Comparison of ENCODE assay signal across 24 mouse cellular contexts in genomic region chr4:7091201-7091814, GRCm38 (mm10).
DNase-seq lines count a peak whose midpoint lies in the region; ATAC-seq lines count a peak whose summit lies in the region.
"Had no signal": no experiment of that assay in that cellular context is flagged by ENCODE, and none has a peak within 500 bp of the region (broad histone marks: within the 10 kb centered on the region; RNA-seq: fewer than 3 reads in every experiment).

No protein-coding gene starts in this region.

- no peak overlapping the region for H3K9ac ChIP-seq in midbrain, embryonic 11.5 days (ENCODE audit: low read length)

- no peak overlapping the region for H3K27ac ChIP-seq in midbrain, embryonic 11.5 days (ENCODE audit: low read depth, low read length)

- H3K27me3 ChIP-seq in midbrain, embryonic 11.5 days (ENCODE audit: control insufficient read depth, insufficient read depth, low read length): no peaks in the 10 kb centered on the region
- H3K27me3 ChIP-seq: CH12.LX, Patski had no signal

- DNase-seq in 416B (ENCODE audit: low read depth): peak; percentile 38
- DNase-seq in adrenal gland, postnatal 4 days (ENCODE audit: low spot score in 2 of 2): no peak
- DNase-seq in midbrain, embryonic 11.5 days (ENCODE audit: low spot score, missing footprints): no peak
- no peak for DNase-seq in T-cell, adult 2 months (ENCODE audit: low spot score)
- DNase-seq: adrenal gland, adult 2 months; adrenal gland, adult 8-10 months; adrenal gland, postnatal 10 days; adrenal gland, postnatal 14 days; adrenal gland, postnatal 25 days; adrenal gland, postnatal 36 days; B cell, adult 2 months; cerebellum, adult 11 months; cerebellum, adult 11-12 months; cerebellum, adult 18-20 months; cerebellum, adult 2 months; cerebellum, adult 8-10 months; cerebellum, adult 9-10 months; cerebellum, adult 9-11 months had no signal

- H3K4me1 ChIP-seq in midbrain, embryonic 11.5 days (ENCODE audit: control insufficient read depth, insufficient read depth, low read length): no peaks in the 10 kb centered on the region

- ATAC-seq in CD4-positive, CD25-positive, alpha-beta regulatory T cell, adult 4 months: peak; percentile 66
- ATAC-seq in inflammation-experienced regulatory T-cells, adult 6 months: peak; percentile 70
- no peak for ATAC-seq in midbrain, embryonic 11.5 days (ENCODE audit: low FRiP score)
- ATAC-seq: activated CD4-positive, CD25-positive, alpha-beta regulatory T cell, adult 4 months; Patski had no signal

- no peak overlapping the region for H3K4me2 ChIP-seq in midbrain, embryonic 11.5 days

- no peaks in the 10 kb centered on the region for H3K36me3 ChIP-seq in midbrain, embryonic 11.5 days (ENCODE audit: control insufficient read depth, insufficient read depth, low read length)
- H3K36me3 ChIP-seq: G1E had no signal

- no peaks in the 10 kb centered on the region for H3K9me3 ChIP-seq in midbrain, embryonic 11.5 days (ENCODE audit: control insufficient read depth, low read length)
- H3K9me3 ChIP-seq: G1E had no signal

- H3K4me3 ChIP-seq in midbrain, embryonic 11.5 days (ENCODE audit: low read depth, low read length): no peak overlapping the region
